Mouse (Mus musculus): ENCODE data around the gene Gm45062.

DNA sequence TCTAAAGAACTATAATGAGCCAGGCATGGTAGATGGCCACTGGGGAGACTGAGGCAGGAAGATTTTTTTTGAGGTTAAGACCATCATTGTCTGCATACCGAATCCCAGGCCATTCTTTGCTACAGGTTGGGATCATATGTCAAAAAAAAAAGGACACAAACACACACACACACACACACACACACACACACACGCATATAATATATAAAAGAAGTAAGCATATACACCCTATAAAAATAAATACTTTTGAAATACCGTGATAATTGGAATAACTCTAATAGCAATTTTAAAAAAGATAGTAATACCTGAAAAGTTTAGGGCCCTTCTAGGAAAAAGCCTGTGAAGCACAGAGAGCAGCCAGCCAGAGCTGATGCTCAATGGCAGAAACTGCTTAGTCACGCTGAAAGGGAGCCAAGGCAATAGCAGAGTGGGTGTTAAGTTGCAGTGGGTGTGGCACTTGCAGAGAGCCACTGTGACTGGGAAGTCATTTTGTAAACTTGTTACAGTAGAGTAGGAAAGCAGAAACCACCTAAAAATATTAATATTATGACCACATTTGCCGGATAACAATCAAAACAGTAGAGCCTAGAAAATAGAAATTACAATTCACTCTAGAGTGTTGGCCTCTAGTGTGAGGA lies 86.1 kb downstream of the Gm45062 start:
- TF ChIP-seq CHD2 (IDR thresholded peaks at IDR 0.05; ENCODE audit: low read length) (no peak), USF1 (IDR thresholded peaks at IDR 0.05; ENCODE audit: low read depth, low read length) (no peak), POLR2A (IDR thresholded peaks at IDR 0.05; ENCODE audit: control insufficient read depth in 1 of 2, insufficient read depth in 1 of 2, low read depth in 1 of 2, low read length in 2 of 2, poor library complexity in 1 of 2) (peak in 1 of 2 experiments; percentile 45; a peak in 1 of 4 replicates), CTCF (IDR thresholded peaks at IDR 0.05 in 2 of 3, conservative IDR thresholded peaks at IDR 0.05 in 1 of 3; ENCODE audit: control insufficient read depth in 1 of 3, insufficient read depth in 1 of 3, low read depth in 2 of 3, low read length in 3 of 3, poor library complexity in 1 of 3, severe bottlenecking in 1 of 3) (no peak), MAFK (IDR thresholded peaks at IDR 0.05; ENCODE audit: borderline replicate concordance, low read depth, low read length) (peak; percentile 91), E2F4 (IDR thresholded peaks at IDR 0.05; ENCODE audit: borderline replicate concordance, low read depth, low read length) (no peak), POLR2AphosphoS5 (IDR thresholded peaks at IDR 0.05; ENCODE audit: borderline replicate concordance, low read depth, low read length) (no peak)
